Mouse (Mus musculus): ENCODE results near the gene Nap1l4.
A peak's percentile ranks its signal among the peaks of the same experiment; 100 is the strongest.

The Nap1l4 gene

GRCm38 (mm10) chr7:143480498-143480897 is 68.4 kb downstream of the Nap1l4 start:
- no peak for DNase-seq (ENCODE audit: extremely low spot score)

GRCm38 (mm10) chr7:143477800-143478199 is 71.1 kb downstream of the Nap1l4 start:
- DNase-seq (ENCODE audit: extremely low spot score), result no peak

- DNase-seq (ENCODE audit: extremely low spot score), result no peak
Measured at GRCm38 (mm10) chr7:143476702-143477335, 72.1 kb downstream of the Nap1l4 start.

GRCm38 (mm10) chr7:143475876-143476275 is 73.0 kb downstream of the Nap1l4 start:
- DNase-seq (ENCODE audit: extremely low spot score), result no peak

GRCm38 (mm10) chr7:143474811-143475210 is 74.1 kb downstream of the Nap1l4 start:
- no peak for DNase-seq (ENCODE audit: extremely low spot score)

GRCm38 (mm10) chr7:143473347-143474101 is 75.4 kb downstream of the Nap1l4 start, which contains the start of gene Slc22a18:
Gene Slc22a18 (plus strand): TSS chr7:143473736.
- no peak for DNase-seq (ENCODE audit: extremely low spot score)

GRCm38 (mm10) chr7:143469946-143470345 is 79.0 kb downstream of the Nap1l4 start:
- peak; percentile 71 for DNase-seq (ENCODE audit: extremely low spot score)

- peak; percentile 35 for DNase-seq (ENCODE audit: extremely low spot score)
Measured at GRCm38 (mm10) chr7:143467714-143468113, 81.2 kb downstream of the Nap1l4 start.

- peak; percentile 86 for DNase-seq (ENCODE audit: extremely low spot score)
Measured at GRCm38 (mm10) chr7:143466099-143466677, 82.7 kb downstream of the Nap1l4 start.

GRCm38 (mm10) chr7:143464811-143465560 is 83.9 kb downstream of the Nap1l4 start:
- peak; percentile 74 for DNase-seq (ENCODE audit: extremely low spot score)

- peak; percentile 84 for DNase-seq (ENCODE audit: extremely low spot score)
Measured at GRCm38 (mm10) chr7:143463865-143464415, 85.0 kb downstream of the Nap1l4 start.

All from embryo, embryonic 9.5 days (tissue).